Mouse (Mus musculus) left cerebral cortex, adult 8-10 months (tissue): Measurements from ENCODE around the gene Slc30a2. TPM values are rescaled to one million over a fixed set of nuclear protein-coding genes. Genes with fewer than 3 reads are reported as not detected.
A peak's percentile ranks its signal among the peaks of the same experiment; 100 is the strongest.

Experiments
- DNase-seq, 2 experiments: peaks; one replicate each; pipeline ENCODE4 v3.0.0; 2022; ENCODE audit warnings: low spot score in 2 of 2
- total RNA-seq, 4 experiments: library from RNA; stranded (reverse); gene quantifications; 2 replicates each; pipeline ENCODE4 v1.2.4; 2022

Slc30a2 gene
- total RNA-seq, 4 experiments from 2014 or later = 0.16 to 0.23 TPM; not detected in 2

- DNase-seq = peak; percentile 88 to 98
Observed at GRCm38 (mm10) chr4:134395977-134396825, 53.2 kb downstream of the Slc30a2 start, which contains the start of gene Pafah2. Gene Pafah2, plus strand, starts transcription at chr4:134396320.

- no peak for DNase-seq
Observed at GRCm38 (mm10) chr4:134397121-134397520, 54.1 kb downstream of the Slc30a2 start.

- no peak for DNase-seq
Observed at GRCm38 (mm10) chr4:134397732-134398131, 54.8 kb downstream of the Slc30a2 start.

DNA sequence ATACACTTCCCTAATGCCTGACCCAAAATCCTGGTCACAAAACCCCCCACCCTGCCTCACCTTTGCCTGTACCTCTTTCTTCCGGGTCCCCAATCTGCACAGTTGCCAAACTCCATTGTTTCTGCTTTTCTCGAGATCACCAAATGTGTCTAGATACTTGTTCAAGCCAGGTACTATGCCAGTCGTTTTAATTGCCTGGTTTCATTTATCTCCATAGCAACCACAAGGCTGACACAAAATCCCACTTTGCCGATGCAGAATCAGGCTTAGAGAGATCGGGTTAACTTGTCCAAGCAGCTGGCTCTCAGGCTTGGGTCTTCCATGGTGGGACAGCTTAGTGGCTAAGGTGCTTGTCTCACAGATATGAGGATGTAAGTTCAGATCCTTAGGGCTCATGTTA is 57.2 kb downstream of the Slc30a2 start:
- no peak for DNase-seq

- DNase-seq = peak; percentile 68 to 90
Observed at GRCm38 (mm10) chr4:134401181-134401661, 58.2 kb downstream of the Slc30a2 start.

DNA sequence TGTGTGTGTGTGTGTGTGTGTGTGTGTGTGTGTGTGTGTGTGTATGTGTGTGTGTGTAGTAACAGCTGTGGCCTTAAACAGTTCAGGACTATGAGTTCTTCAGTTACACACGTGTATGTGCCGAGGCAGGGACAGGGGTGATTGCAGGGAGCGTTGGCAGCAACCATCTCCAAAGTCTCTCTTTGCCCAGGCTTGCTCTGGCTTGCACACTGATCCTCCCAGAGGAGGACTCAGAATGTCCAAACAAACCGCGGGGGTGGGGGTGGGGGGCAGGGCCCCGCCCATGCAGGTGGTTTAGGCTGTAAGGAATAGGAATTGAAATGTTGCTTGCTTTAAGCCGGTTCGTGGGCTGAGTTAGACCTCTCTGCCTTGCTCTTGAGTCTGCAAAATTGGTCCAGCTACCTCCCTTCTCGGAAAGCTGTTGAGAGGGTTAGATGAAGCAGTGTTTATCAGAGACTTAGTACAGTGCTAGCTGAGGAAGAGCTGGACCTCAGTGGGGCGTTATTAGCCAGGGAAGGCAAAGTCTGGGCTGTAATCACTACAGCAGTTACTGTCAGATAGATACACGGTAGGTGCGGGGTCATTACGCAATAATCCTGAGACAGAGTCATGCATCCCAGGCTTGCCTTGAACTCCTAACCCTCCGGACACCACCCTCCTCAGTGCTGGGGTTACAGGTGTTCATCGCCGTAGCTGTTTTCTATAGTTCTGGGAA is 59.0 kb downstream of the Slc30a2 start:
- no peak for DNase-seq

DNA sequence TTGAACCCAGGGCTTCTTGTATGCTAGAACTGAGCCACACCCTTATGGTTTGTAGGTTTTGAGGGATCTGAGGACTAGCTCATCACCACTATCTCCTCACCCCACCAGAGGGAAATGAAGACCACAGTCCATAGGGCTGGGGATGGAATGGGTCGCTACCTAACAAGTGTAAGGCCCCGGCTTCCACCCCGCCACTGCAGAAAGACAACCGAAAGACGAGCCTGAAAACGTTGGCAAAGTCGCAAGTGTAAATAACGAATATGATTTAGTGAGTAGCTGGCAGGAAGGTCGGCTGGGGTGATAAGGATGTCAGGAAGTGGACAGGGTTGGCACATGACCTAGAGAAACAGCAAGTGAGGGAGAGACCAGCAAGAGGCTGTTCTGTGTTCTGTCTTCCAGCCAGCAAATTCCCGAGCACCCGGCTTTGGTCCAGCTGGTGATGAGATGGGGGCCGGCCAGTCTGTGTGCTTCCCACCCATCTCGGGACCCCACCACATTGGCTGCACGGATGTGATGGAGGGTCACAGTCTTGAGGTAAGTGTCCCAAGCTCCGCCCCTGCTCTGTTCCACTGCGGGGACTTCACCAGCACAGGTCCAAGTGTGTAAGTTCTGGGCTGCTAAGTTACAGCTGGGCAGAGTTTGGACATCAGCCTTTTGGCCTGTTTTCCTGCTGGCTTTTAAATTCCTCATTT is 59.7 kb downstream of the Slc30a2 start:
- no peak for DNase-seq

GRCm38 (mm10) chr4:134403721-134404120 is 60.7 kb downstream of the Slc30a2 start:
- DNase-seq = no peak

Other genes with a start within 250 kb of the Slc30a2 start
- gene Cd52, start 248.1 kb upstream of the Slc30a2 start, total RNA-seq = 10 to 100 TPM in 2 of 4 experiments, 1 to 10 TPM in 2; 2.5 to 32.5 (median 12.8) TPM
- gene Ubxn11, start 240.6 kb upstream of the Slc30a2 start, total RNA-seq = 10 to 100 TPM; 33.5 to 51.3 (median 43.0) TPM
- gene Sh3bgrl3, start 214.4 kb upstream of the Slc30a2 start, total RNA-seq = 100 to 1,000 TPM; 192 to 255 (median 224) TPM
- gene Cep85, start 156.1 kb upstream of the Slc30a2 start, total RNA-seq = 10 to 100 TPM; 17.1 to 18.7 (median 17.7) TPM
- not detected for gene Gm7534, start 140.2 kb upstream of the Slc30a2 start, total RNA-seq
- gene Catsper4, start 115.8 kb upstream of the Slc30a2 start, total RNA-seq = not detected
- under 1 TPM in 3 of 4 experiments, not detected in 1; 0.36 to 0.74 (median 0.57) TPM for gene Cnksr1, start 104.8 kb upstream of the Slc30a2 start, total RNA-seq
- gene E130218I03Rik, start 99.5 kb upstream of the Slc30a2 start, total RNA-seq = not detected
- gene Zfp593, start 97.6 kb upstream of the Slc30a2 start, total RNA-seq = 10 to 100 TPM; 10.9 to 12.1 (median 11.3) TPM
- not detected for gene Gm30191, start 96.2 kb upstream of the Slc30a2 start, total RNA-seq
- gene Grrp1, start 89.1 kb upstream of the Slc30a2 start, total RNA-seq = 1 to 10 TPM; 2.6 to 4.3 (median 3.5) TPM
- 10 to 100 TPM; 15.8 to 22.4 (median 19.3) TPM for gene Pdik1l, start 55.3 kb upstream of the Slc30a2 start, total RNA-seq
- under 1 TPM; 0.28 to 0.70 (median 0.53) TPM for gene Trim63, start 28.1 kb upstream of the Slc30a2 start, total RNA-seq
- 10 to 100 TPM; 42.7 to 51.5 (median 47.1) TPM for gene Extl1, start 40.7 kb downstream of the Slc30a2 start, total RNA-seq
- gene Pafah2, start 53.1 kb downstream of the Slc30a2 start, total RNA-seq = 1 to 10 TPM; 5.8 to 8.7 (median 6.8) TPM
- 1,000 to 10,000 TPM in 1 of 4 experiments, 100 to 1,000 TPM in 3; 935 to 1,017 (median 942) TPM for gene Stmn1, start 125.1 kb downstream of the Slc30a2 start, total RNA-seq
- 10 to 100 TPM; 58.1 to 64.3 (median 61.1) TPM for gene Paqr7, start 153.5 kb downstream of the Slc30a2 start, total RNA-seq
- gene Aunip, start 167.8 kb downstream of the Slc30a2 start, total RNA-seq = under 1 TPM; 0.25 to 0.60 (median 0.34) TPM
- gene Mtfr1l, start 192.2 kb downstream of the Slc30a2 start, total RNA-seq = 10 to 100 TPM; 70.0 to 79.5 (median 71.9) TPM
- gene Selenon, start 209.0 kb downstream of the Slc30a2 start, total RNA-seq = 10 to 100 TPM; 20.2 to 21.5 (median 20.9) TPM